Mouse (Mus musculus) lung, postnatal 4 days (tissue): ENCODE results near the gene Cacybp.

Experiments used
- DNase-seq, 2 experiments: peaks; one replicate each; pipeline ENCODE4 v3.0.0; 2021

Cacybp gene

DNA sequence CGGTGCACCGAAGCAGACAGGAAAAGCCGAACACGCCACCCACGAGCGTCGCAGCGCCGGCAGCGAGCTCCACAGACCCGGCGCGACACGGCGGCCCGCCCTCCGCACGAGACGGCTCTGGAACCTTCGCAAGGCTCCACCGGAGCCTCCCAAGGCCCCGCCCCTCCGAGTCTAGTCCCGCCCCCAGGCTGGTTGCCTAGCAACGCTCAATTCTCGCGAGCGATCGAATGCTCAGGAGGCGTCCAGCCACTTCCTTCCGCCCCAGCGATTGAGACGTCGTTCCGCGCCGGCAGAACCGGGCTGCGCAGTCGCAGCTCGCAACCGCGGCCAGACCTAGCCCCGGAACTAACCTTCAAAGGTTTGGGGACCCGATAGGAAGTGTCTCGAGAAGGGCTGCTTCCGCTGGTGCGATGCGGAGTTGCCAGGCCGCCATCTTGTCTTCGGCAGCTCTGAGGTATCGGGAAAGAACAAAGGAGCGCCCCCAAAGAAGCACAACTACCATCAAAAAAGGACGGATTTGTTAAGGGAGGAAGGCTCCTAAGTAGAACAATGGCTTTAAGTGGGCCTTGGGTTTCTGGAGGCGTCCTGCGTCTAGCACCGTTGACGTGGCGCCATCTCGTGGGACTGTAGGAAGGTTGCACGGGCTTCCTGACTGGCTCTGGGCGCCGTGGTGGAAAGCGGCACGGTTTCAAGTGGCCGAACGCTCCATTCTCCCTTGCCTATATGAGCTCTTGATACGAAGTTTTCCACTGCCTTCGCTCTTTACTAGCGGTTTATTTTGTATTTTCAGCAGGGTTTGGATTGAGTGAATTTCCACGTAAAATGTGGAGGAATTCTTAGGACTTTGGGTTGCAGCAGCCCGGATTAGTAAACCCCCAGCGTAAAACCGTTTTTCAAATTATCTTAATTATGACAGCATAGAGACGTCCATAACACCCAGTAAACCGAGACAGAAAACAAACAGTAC is at the start of gene Cacybp:
Cacybp (minus strand) TSS at position 173 of the 967 bp plus-strand sequence.
- peak; percentile 100 for DNase-seq

GRCm38 (mm10) chr1:160262415-160262814 is 49.7 kb upstream of the Cacybp start:
- DNase-seq: no peak

DNA sequence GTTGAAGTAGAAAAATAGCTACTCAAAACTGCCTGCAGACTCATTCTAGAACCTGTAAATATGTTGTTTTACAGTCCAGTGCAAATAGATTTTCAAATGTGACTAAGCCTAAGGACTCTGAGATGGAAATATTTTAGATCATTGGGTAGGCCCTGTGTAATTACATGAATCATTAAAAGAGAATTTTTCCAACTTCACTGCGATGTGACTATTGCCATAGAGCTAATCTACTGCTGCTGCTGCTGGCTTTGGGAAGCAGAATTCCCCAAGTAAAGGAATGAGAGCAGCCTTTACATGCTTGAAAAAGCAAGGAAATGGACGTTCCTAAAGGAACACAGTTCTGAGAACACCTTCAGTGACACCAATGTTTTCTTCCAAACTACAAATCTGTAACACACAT is 49.2 kb upstream of the Cacybp start:
- no peak for DNase-seq

DNA sequence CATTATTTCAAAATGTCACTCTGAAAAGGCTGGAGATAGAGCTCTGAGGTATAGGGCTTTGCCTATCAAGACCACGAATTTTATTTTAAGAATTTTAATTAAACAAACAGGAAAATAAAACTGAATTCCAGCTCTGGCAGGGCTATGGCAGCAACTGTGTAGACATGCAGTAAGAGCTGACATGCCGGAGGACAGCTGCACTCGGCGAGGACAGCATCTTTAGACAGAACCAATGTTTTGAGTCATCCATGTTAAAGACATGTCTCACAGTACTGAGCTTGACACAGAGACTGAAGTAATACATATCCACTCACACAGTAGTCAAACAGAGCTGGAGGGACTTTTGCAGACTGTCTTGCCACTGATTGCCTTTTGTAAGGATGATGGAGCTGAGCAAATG is 47.9 kb upstream of the Cacybp start:
- DNase-seq: no peak

- DNase-seq: peak; percentile 50 to 65
Measured at GRCm38 (mm10) chr1:160259884-160260283, 47.2 kb upstream of the Cacybp start.

GRCm38 (mm10) chr1:160253108-160253507 is 40.4 kb upstream of the Cacybp start:
- DNase-seq: no peak

DNA sequence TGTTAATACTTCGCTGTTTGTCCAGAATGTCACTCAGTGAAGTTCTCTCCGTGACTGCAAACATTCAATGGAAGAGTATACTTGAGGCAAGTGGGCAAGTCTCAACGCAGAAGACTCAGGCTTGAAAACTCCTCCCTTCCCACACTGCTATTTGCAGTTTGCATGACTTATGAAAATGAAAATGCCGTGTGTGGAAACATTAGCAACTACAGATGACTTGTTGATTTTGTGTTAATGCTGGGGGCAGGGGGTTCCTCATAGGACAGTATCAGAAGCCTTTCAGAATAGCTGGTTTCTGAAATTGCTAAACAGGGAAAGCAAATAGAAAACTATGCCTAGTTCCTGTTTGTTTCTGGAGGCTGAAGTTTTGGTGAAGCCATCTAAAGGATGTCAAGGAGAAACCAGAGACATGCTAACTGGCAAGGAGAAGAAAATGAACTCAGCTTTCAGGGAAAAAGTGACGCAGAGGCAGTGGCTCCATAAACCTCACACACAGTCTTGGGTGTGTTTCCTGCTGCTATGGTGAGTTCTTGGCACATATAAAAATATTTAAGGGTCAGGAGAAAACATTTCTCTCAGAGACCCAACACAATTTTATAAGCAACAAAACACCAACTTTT is 38.8 kb upstream of the Cacybp start:
- no peak for DNase-seq

DNA sequence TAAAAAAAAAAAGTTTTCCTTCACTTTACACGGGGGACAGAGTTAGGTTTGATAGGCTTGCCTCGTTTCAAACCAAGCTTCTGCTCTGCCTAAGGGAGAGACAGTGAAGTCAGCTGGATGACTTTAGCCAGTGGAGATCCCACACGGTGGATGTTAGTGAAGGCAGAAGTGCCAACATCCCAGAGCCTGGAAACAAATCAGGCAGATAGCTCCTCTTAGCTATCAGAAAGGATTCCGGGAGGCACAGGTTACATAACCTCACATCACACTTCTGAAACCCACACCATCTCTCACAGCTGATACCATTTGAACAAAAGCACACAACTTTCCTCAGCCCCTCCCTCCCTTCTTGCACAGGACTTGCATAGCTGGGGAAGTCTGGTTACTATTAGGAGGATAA is 38.1 kb upstream of the Cacybp start:
- DNase-seq: no peak

GRCm38 (mm10) chr1:160249786-160250185 is 37.1 kb upstream of the Cacybp start:
- no peak for DNase-seq

DNA sequence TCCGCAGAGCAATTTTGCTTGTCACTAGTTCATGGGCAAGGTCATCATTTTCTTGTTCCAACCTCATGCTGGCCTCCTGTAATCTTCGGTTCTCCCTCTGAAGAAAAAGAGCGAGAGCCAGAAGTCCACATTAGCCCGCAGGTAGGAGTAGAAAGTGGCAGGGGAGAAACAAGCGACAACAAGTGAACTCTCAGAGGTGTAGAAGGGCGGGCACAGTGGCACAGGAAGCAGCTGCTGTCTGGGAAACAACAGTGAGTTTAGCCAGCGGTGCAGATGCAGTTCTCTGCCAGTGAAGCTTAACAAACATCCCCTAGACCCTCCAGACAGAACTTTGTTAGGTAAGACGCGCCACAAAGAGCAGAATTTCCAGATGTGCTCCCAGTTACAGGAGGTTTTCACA is 34.8 kb upstream of the Cacybp start:
- no peak for DNase-seq

- DNase-seq: no peak
Measured at GRCm38 (mm10) chr1:160246844-160247243, 34.2 kb upstream of the Cacybp start.

DNA sequence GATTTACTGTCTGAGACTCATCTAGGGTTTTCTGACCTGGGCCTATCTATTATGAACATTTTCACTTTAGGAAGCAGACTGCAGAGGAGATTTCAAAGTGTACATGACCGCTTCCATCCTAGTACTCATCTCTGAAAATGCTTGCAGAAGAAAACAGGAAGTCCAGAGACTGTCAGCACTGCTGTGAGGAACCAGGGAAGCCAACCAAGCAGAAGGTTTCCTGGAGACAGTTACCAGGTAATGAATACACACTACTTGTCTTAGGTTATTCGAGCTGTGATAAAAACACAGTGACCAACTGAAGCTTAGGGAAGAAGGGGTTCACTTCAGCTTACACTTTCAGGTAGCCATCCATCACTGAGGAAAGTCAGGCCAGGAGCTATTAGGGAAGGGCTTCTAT is 33.3 kb upstream of the Cacybp start:
- DNase-seq: no peak

- no peak for DNase-seq
Measured at GRCm38 (mm10) chr1:160244689-160245088, 32.0 kb upstream of the Cacybp start.

DNA sequence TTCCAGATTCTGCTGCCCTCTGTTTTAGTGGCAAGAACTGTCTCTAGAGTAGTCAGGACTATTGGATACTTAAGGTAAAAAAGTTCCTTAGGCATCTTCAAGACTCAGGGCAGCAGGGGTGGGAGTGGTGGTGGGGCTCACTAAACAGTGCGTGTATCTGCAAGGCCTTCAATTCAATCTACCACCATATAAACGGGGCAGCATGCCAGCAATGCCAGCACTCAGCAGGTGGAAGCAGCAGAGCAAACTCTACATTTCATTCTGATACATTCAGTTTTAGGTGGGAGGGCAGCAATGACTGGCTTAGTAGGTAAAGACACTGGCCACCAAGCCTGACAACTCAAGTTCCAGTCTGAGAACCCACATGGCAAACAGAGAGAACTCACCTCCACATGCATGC is 27.4 kb upstream of the Cacybp start:
- DNase-seq: no peak

- DNase-seq: no peak
Measured at GRCm38 (mm10) chr1:160238852-160239443, 26.3 kb upstream of the Cacybp start.

- no peak for DNase-seq
Measured at GRCm38 (mm10) chr1:160237981-160238380, 25.3 kb upstream of the Cacybp start.

DNA sequence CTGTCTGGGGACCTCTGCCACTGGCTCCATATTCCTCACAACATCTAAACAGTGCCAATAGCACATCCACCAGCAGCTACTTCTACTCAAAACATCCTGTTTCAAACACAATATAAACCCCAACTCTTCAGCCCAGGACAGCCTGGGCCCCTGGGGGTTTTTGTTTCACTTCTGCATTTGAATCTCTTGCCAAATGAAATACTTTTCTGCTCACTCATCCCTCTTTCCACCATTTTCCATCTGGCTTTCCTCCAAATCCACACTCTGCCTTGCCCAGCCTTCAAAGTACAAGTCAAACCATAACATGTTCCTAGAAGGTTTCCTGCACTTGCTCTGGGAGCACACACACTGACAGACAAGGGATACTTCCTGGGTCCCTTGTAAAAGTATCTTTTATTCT is 21.2 kb upstream of the Cacybp start:
- peak; percentile 44 for DNase-seq

- DNase-seq: no peak
Measured at GRCm38 (mm10) chr1:160232113-160232512, 19.4 kb upstream of the Cacybp start.

GRCm38 (mm10) chr1:160231013-160231412 is 18.3 kb upstream of the Cacybp start:
- DNase-seq: no peak

DNA sequence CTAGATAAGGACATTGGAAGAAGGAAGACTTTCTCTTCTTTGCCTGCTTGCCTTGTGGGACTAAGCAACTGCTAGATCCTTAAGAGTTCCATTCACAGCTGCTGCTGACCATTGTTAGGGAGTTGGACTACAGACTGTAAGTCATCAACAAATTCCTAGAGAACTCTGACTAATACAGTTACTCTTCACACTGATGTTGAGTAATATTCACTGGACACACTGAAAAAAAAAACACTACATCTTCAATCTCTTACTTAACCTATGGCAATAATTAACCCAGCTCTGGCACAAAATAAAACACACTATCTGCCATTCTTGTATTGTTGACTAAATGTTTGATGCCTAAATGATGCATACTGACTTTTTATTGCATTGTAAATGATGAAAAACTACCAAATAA is 15.2 kb upstream of the Cacybp start:
- DNase-seq: no peak

GRCm38 (mm10) chr1:160227196-160227595 is 14.5 kb upstream of the Cacybp start:
- DNase-seq: no peak

GRCm38 (mm10) chr1:160224093-160224492 is 11.4 kb upstream of the Cacybp start:
- no peak for DNase-seq

DNA sequence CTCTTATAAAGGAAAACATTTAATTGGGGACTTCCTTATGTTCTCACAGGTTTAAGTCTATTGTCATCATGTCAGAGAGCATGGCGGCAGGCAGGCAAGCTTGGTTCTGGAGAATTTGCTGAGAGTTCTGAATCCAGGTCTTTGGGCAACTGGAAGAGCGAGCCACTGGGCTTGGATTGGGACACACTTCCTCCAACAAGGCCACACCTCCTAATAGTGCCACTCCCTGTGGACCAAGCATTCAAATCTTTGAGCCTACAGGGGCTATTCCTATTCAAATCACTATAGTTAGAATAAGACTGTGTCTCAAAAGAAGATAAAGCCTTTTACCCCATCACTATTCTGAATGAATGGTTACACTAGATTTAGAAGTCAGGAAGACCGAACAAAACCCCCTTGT is 5.2 kb upstream of the Cacybp start:
- DNase-seq: no peak

DNA sequence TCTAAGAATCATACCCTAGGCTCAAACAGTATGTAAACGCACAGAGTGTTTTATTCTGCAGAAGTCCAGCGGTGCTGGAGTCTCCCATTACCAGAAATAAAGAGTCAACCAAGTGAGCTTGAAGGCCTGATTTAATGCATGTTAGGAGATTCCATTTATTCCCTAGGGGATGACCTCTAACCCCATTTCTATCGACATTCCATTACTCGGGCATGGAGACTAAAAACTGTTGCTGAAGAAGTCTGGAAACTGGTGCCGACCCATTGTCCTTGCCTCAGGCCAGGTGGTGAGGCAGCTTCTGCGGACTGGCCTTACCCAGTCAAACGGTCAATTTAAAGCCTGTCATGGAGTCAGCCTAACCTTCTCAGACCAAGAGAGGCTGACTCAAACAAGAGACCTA is 1.5 kb upstream of the Cacybp start:
- DNase-seq: no peak
